Mouse (Mus musculus) kidney, adult 9 months (tissue): ENCODE measurements at regions not wholly inside any gene's neighbourhood (a gene's known extent, or its start where the extent isn't known, plus 50 kb on each side); places are given as distances from the start of the nearest gene placed in this dataset.
"Not testable (repeated sequence)": the region's sequence is repeated elsewhere in the genome, so short reads cannot be mapped to it uniquely, and the experiment has no call there.

ENCODE experiments used
- DNase-seq: peaks from one replicate; pipeline ENCODE4 v3.0.0; 2022

GRCm38 (mm10) chr13:11030874-11031273, 670.2 kb upstream of the Chrm3 start:
- DNase-seq: not testable (repeated sequence)

- no peak for DNase-seq
Observed at GRCm38 (mm10) chr13:11030381-11030780, 669.7 kb upstream of the Chrm3 start.

- no peak for DNase-seq
Observed at GRCm38 (mm10) chr13:11025918-11026317, 665.3 kb upstream of the Chrm3 start.

GRCm38 (mm10) chr13:11024441-11024840, 663.8 kb upstream of the Chrm3 start:
- DNase-seq: no peak

- DNase-seq: no peak
Observed at GRCm38 (mm10) chr13:11017584-11017983, 656.9 kb upstream of the Chrm3 start.

GRCm38 (mm10) chr13:11005374-11005773, 644.7 kb upstream of the Chrm3 start:
- DNase-seq: no peak

GRCm38 (mm10) chr13:10991151-10991550, 630.5 kb upstream of the Chrm3 start:
- no peak for DNase-seq

GRCm38 (mm10) chr13:10990503-10991025, 629.9 kb upstream of the Chrm3 start:
- DNase-seq: no peak

- DNase-seq: no peak
Observed at GRCm38 (mm10) chr13:10989095-10989814, 628.6 kb upstream of the Chrm3 start.

GRCm38 (mm10) chr13:10983736-10984135, 623.1 kb upstream of the Chrm3 start:
- no peak for DNase-seq

- no peak for DNase-seq
Observed at GRCm38 (mm10) chr13:10982543-10982942, 621.9 kb upstream of the Chrm3 start.

- DNase-seq: no peak
Observed at GRCm38 (mm10) chr13:10971932-10972331, 611.3 kb upstream of the Chrm3 start.

- no peak for DNase-seq
Observed at GRCm38 (mm10) chr13:10970721-10971120, 610.1 kb upstream of the Chrm3 start.

GRCm38 (mm10) chr13:10952923-10953322, 592.3 kb upstream of the Chrm3 start:
- DNase-seq: no peak

- DNase-seq: not testable (repeated sequence)
Observed at GRCm38 (mm10) chr13:10950658-10951057, 590.0 kb upstream of the Chrm3 start.

GRCm38 (mm10) chr13:10947398-10947797, 586.8 kb upstream of the Chrm3 start:
- DNase-seq: no peak

GRCm38 (mm10) chr13:10943877-10944276, 583.2 kb upstream of the Chrm3 start:
- no peak for DNase-seq

- peak; percentile 30 for DNase-seq
Observed at GRCm38 (mm10) chr13:10942031-10942655, 581.5 kb upstream of the Chrm3 start.

- no peak for DNase-seq
Observed at GRCm38 (mm10) chr13:10938233-10938632, 577.6 kb upstream of the Chrm3 start.

GRCm38 (mm10) chr13:10930741-10931140, 570.1 kb upstream of the Chrm3 start:
- peak; percentile 15 for DNase-seq

GRCm38 (mm10) chr13:10914377-10914776, 553.7 kb upstream of the Chrm3 start:
- no peak for DNase-seq

GRCm38 (mm10) chr13:10909122-10909751, 548.6 kb upstream of the Chrm3 start:
- no peak for DNase-seq

GRCm38 (mm10) chr13:10867864-10868263, 507.2 kb upstream of the Chrm3 start:
- no peak for DNase-seq
